In genomic region chr9:96765410-96765809, GRCm38 (mm10) we compare ENCODE assay signal across 11 mouse cellular contexts. TPM values are rescaled to one million over a fixed set of nuclear protein-coding genes. Genes with fewer than 3 reads are reported as not detected.
DNase-seq lines count a peak whose midpoint lies in the region; ATAC-seq and TF ChIP-seq lines count a peak whose summit lies in the region.
"Had no signal": no experiment of that assay in that cellular context is flagged by ENCODE, and none has a peak within 500 bp of the region (broad histone marks: within the 10 kb centered on the region; RNA-seq: fewer than 3 reads in every experiment).

No protein-coding gene starts in this region.

- no peak overlapping the region for H3K4me2 ChIP-seq in embryonic facial prominence, embryonic 13.5 days
- H3K4me2 ChIP-seq in liver, embryonic 15.5 days = peak overlapping the region; percentile 58
- no peak overlapping the region for H3K4me2 ChIP-seq in stomach, embryonic 15.5 days
- no peak overlapping the region for H3K4me2 ChIP-seq in hindbrain, embryonic 14.5 days (replicated peaks)
- H3K4me2 ChIP-seq: forebrain, embryonic 12.5 days had no signal

- H3K27ac ChIP-seq in thymus, adult 2 months (ENCODE audit: control insufficient read depth, insufficient read depth, low read length) = peak overlapping the region; percentile 1; the same call in 1 of the 2 replicates
- H3K27ac ChIP-seq in embryonic facial prominence, embryonic 13.5 days = no peak overlapping the region
- peak overlapping the region; percentile 59 for H3K27ac ChIP-seq in liver, embryonic 15.5 days (replicated peaks)
- no peak overlapping the region; the same call in 1 of the 2 replicates for H3K27ac ChIP-seq in stomach, embryonic 15.5 days
- H3K27ac ChIP-seq in hindbrain, embryonic 14.5 days = no peak overlapping the region
- H3K27ac ChIP-seq: forebrain, embryonic 12.5 days; layer of hippocampus, adult 2 months had no signal

- no peaks in the 10 kb centered on the region for H3K9me3 ChIP-seq in embryonic facial prominence, embryonic 13.5 days
- no peaks in the 10 kb centered on the region for H3K9me3 ChIP-seq in liver, embryonic 15.5 days (replicated peaks)
- no peaks in the 10 kb centered on the region for H3K9me3 ChIP-seq in stomach, embryonic 15.5 days
- no peaks in the 10 kb centered on the region for H3K9me3 ChIP-seq in hindbrain, embryonic 14.5 days (ENCODE audit: control insufficient read depth, low read length)
- H3K9me3 ChIP-seq: forebrain, embryonic 12.5 days had no signal

- H3K27me3 ChIP-seq in thymus, adult 2 months (ENCODE audit: control insufficient read depth, insufficient read depth, low read length) = no peaks in the 10 kb centered on the region
- no peaks in the 10 kb centered on the region for H3K27me3 ChIP-seq in embryonic facial prominence, embryonic 13.5 days
- no peaks in the 10 kb centered on the region for H3K27me3 ChIP-seq in liver, embryonic 15.5 days
- no peaks in the 10 kb centered on the region for H3K27me3 ChIP-seq in stomach, embryonic 15.5 days (replicated peaks)
- H3K27me3 ChIP-seq in hindbrain, embryonic 14.5 days (ENCODE audit: control insufficient read depth, insufficient read depth, low read length) = no peaks in the 10 kb centered on the region
- H3K27me3 ChIP-seq: forebrain, embryonic 12.5 days had no signal

- 11% methylated on average over 5 of the region's 5 CpGs for WGBS in thymus, adult 2 months
- WGBS in embryonic facial prominence, embryonic 13.5 days = 42% methylated on average over 5 of the region's 5 CpGs
- WGBS in liver, embryonic 15.5 days (ENCODE audit: insufficient replicate concordance) = 10% methylated on average over 5 of the region's 5 CpGs
- WGBS in stomach, embryonic 15.5 days = 51% methylated on average over 5 of the region's 5 CpGs
- 77% methylated on average over 5 of the region's 5 CpGs for WGBS in hindbrain, embryonic 14.5 days

- no peak overlapping the region for H3K9ac ChIP-seq in embryonic facial prominence, embryonic 13.5 days
- no peak overlapping the region for H3K9ac ChIP-seq in liver, embryonic 15.5 days
- no peak overlapping the region for H3K9ac ChIP-seq in stomach, embryonic 15.5 days
- H3K9ac ChIP-seq in hindbrain, embryonic 14.5 days = no peak overlapping the region
- H3K9ac ChIP-seq: forebrain, embryonic 12.5 days had no signal

- no peak for DNase-seq in thymus, adult 2 months
- DNase-seq in thymus, postnatal 25 days = no peak
- DNase-seq in cerebellum, postnatal 36 days = no peak
- DNase-seq in heart, adult 9 months (ENCODE audit: low spot score in 2 of 2) = no peak
- no peak for DNase-seq in hindbrain, embryonic 14.5 days (ENCODE audit: low spot score)

- no peak for TF ChIP-seq POLR2A in thymus, adult 2 months (IDR thresholded peaks at IDR 0.05; ENCODE audit: control insufficient read depth, extremely low read depth, insufficient read depth, low read length, poor library complexity)

- peak overlapping the region; percentile 10; the same call in 1 of the 2 replicates for H3K4me3 ChIP-seq in thymus, adult 2 months (ENCODE audit: control insufficient read depth, insufficient read depth, low read length)
- H3K4me3 ChIP-seq in embryonic facial prominence, embryonic 13.5 days = no peak overlapping the region
- peak overlapping the region; percentile 32 for H3K4me3 ChIP-seq in liver, embryonic 15.5 days (replicated peaks)
- H3K4me3 ChIP-seq in stomach, embryonic 15.5 days (replicated peaks) = no peak overlapping the region
- H3K4me3 ChIP-seq in hindbrain, embryonic 14.5 days (replicated peaks; ENCODE audit: low read length) = no peak overlapping the region
- H3K4me3 ChIP-seq: forebrain, embryonic 12.5 days; layer of hippocampus, adult 2 months; myocyte had no signal

- 0 out of 2 replicates have a peak, but pooled peaks have one; percentile 43 for ATAC-seq in embryonic facial prominence, embryonic 13.5 days (ENCODE audit: insufficient number of reproducible peaks, insufficient read depth, low FRiP score, low TSS enrichment, low read depth)
- peak; percentile 96 for ATAC-seq in liver, embryonic 15.5 days (ENCODE audit: insufficient read depth)
- ATAC-seq in stomach, embryonic 15.5 days (ENCODE audit: insufficient read depth, low FRiP score, low read depth) = peak; percentile 83; the same call in 1 of the 2 replicates
- no peak for ATAC-seq in hindbrain, embryonic 14.5 days (ENCODE audit: low FRiP score)

- H3K36me3 ChIP-seq in thymus, adult 2 months (ENCODE audit: control insufficient read depth, insufficient read depth, low read length) = no peaks in the 10 kb centered on the region
- no peaks in the 10 kb centered on the region for H3K36me3 ChIP-seq in embryonic facial prominence, embryonic 13.5 days
- H3K36me3 ChIP-seq in liver, embryonic 15.5 days (replicated peaks) = no peaks in the 10 kb centered on the region
- H3K36me3 ChIP-seq in stomach, embryonic 15.5 days = no peaks in the 10 kb centered on the region
- H3K36me3 ChIP-seq in hindbrain, embryonic 14.5 days (replicated peaks; ENCODE audit: control insufficient read depth, insufficient read depth) = no peaks in the 10 kb centered on the region
- H3K36me3 ChIP-seq: forebrain, embryonic 12.5 days had no signal

- TF ChIP-seq CTCF in thymus, adult 2 months (IDR thresholded peaks at IDR 0.05; ENCODE audit: borderline replicate concordance, control insufficient read depth, extremely low read depth, insufficient read depth, low read length, poor library complexity) = no peak

- H3K4me1 ChIP-seq in thymus, adult 2 months (replicated peaks; ENCODE audit: control insufficient read depth, insufficient read depth, low read length) = peaks cover 6% of the 10 kb centered on the region
- peaks cover 10% of the 10 kb centered on the region for H3K4me1 ChIP-seq in embryonic facial prominence, embryonic 13.5 days
- peaks cover 34% of the 10 kb centered on the region for H3K4me1 ChIP-seq in liver, embryonic 15.5 days (replicated peaks)
- no peaks in the 10 kb centered on the region for H3K4me1 ChIP-seq in stomach, embryonic 15.5 days
- no peaks in the 10 kb centered on the region for H3K4me1 ChIP-seq in hindbrain, embryonic 14.5 days (replicated peaks; ENCODE audit: control insufficient read depth, insufficient read depth, low read length)
- H3K4me1 ChIP-seq: forebrain, embryonic 12.5 days had no signal

RNA-seq across cellular contexts. Expression of gene Zbtb38, which starts 12.8 kb away (rescaled TPM):
- polyA plus RNA-seq in thymus, adult 2 months (2012; rRNA removed) = 7.2 and 9.1 TPM in 2 replicates
- 14.6 and 16.2 TPM in 2 replicates for polyA plus RNA-seq in embryonic facial prominence, embryonic 13.5 days (2015; fragmentation: Nextera tagmentation; extraction: Ambion mirVana)
- polyA plus RNA-seq in liver, embryonic 15.5 days (2015; fragmentation: Nextera tagmentation; extraction: Ambion mirVana) = 5.3 and 5.9 TPM in 2 replicates
- polyA plus RNA-seq in stomach, embryonic 15.5 days (2015; fragmentation: Nextera tagmentation; extraction: Ambion mirVana) = 24.1 and 24.9 TPM in 2 replicates
- polyA plus RNA-seq in hindbrain, embryonic 14.5 days (2014; fragmentation: Nextera tagmentation; extraction: Ambion mirVana) = 46.9 and 52.2 TPM in 2 replicates

Comparison
In these comparisons a context has a peak if more than half of its experiments do, and no peak if none do; other contexts are left out.
1. H3K27ac ChIP-seq: peak in thymus, adult 2 months (single experiment) and liver, embryonic 15.5 days (single experiment); none in embryonic facial prominence, embryonic 13.5 days (single experiment), stomach, embryonic 15.5 days (single experiment) and hindbrain, embryonic 14.5 days (single experiment).
2. H3K4me3 ChIP-seq: peak in thymus, adult 2 months (single experiment) and liver, embryonic 15.5 days (single experiment); none in embryonic facial prominence, embryonic 13.5 days (single experiment), stomach, embryonic 15.5 days (single experiment) and hindbrain, embryonic 14.5 days (single experiment).